Mouse (Mus musculus) kidney, postnatal 10 days (tissue): ENCODE data around the gene Igf2r.

Experiments
- DNase-seq: peaks from one replicate; pipeline ENCODE4 v3.0.0; 2021; ENCODE audit warnings: mixed read lengths

Igf2r gene

GRCm38 (mm10) chr17:12668478-12669362, 100.7 kb downstream of the Igf2r start:
- DNase-seq: no peak

- DNase-seq: no peak
Measured at GRCm38 (mm10) chr17:12664156-12664555, 105.3 kb downstream of the Igf2r start.

- DNase-seq: peak; percentile 41
Measured at GRCm38 (mm10) chr17:12660572-12661260, 108.7 kb downstream of the Igf2r start.

GRCm38 (mm10) chr17:12659233-12659632, 110.2 kb downstream of the Igf2r start:
- DNase-seq: no peak

- DNase-seq: no peak
Measured at GRCm38 (mm10) chr17:12658784-12659183, 110.7 kb downstream of the Igf2r start.

DNA sequence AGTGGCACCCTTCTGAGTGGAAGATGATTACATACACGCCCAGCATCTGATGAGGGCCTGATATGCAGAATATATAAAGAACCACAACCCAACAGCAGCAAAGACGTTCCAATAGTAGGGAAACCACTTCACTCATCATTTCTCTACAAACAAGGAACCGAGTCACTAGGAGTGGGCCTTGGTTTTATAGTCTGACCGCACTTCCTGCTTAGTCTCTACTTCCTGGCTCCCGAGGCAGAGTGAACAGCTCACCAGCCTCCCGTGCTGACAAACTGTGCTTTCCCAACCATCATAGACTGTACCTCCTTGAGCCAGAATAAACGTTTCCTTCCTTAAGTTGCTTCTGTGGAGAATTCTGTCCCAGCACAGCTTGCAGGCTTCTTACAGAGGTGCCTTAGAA, 113.6 kb downstream of the Igf2r start:
- no peak for DNase-seq

DNA sequence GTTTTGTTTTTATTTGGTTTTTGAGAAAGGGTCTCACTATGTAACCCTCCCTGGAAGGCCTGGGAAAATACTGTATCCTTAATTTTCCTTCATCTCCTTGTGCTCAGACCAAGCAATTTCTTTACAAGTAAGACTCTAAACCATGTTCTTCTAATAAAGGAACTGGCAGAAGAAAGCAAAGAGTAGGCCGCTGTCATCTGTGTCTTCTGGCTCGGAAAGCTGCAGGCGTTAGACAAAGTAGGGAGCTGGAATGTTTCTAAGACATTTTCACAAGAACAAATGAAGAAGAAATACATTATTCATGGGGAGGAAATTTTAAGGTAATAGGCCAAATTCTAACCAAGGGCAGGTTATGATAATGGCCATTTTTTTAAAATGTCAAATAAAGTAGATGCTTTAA, 115.4 kb downstream of the Igf2r start:
- DNase-seq: no peak

- no peak for DNase-seq
Measured at GRCm38 (mm10) chr17:12652604-12653003, 116.9 kb downstream of the Igf2r start.

DNA sequence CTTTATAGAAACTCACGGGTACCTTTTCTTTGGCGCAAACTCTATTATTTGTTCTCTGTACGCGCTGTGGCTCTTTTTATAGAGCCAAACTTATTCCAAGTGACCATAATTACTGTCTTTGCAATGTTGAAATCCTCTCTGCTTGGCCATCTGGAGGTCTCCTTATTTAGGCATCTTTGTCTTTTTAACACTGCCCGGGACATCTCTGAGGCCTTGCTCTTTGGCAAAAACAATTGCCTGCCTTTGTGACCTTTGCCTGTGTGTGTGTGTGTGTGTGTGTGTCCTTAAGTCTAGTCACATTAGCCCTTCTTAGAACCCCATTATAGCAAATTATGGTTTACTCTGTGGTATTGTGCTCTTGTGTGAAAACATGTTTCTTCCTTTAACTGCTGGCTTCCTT, 124.0 kb downstream of the Igf2r start:
- peak; percentile 44 for DNase-seq

GRCm38 (mm10) chr17:12641087-12641486, 128.4 kb downstream of the Igf2r start:
- no peak for DNase-seq

- DNase-seq: no peak
Measured at GRCm38 (mm10) chr17:12639585-12639984, 129.9 kb downstream of the Igf2r start.

- no peak for DNase-seq
Measured at GRCm38 (mm10) chr17:12634814-12635213, 134.7 kb downstream of the Igf2r start.
